Mouse (Mus musculus) heart, postnatal 25 days (tissue): Measurements from ENCODE around the gene Tfap2a. TPM values are rescaled to one million over a fixed set of nuclear protein-coding genes. Genes with fewer than 3 reads are reported as not detected.

ENCODE experiments used
- DNase-seq: peaks from one replicate; pipeline ENCODE4 v3.0.0; 2022; ENCODE audit warnings: low spot score
- intact Hi-C: fragments of 180-260 bp; cut with DNase I; formaldehyde crosslinking; loops from one replicate; pipeline ENCODE4 v1.15.1; 2025
- total RNA-seq, 2 experiments: library from RNA; stranded (reverse); gene quantifications; 2 replicates each; pipeline ENCODE4 v1.2.3; 2021

Tfap2a gene
- under 1 TPM; 0.14 to 0.23 TPM for total RNA-seq

DNA sequence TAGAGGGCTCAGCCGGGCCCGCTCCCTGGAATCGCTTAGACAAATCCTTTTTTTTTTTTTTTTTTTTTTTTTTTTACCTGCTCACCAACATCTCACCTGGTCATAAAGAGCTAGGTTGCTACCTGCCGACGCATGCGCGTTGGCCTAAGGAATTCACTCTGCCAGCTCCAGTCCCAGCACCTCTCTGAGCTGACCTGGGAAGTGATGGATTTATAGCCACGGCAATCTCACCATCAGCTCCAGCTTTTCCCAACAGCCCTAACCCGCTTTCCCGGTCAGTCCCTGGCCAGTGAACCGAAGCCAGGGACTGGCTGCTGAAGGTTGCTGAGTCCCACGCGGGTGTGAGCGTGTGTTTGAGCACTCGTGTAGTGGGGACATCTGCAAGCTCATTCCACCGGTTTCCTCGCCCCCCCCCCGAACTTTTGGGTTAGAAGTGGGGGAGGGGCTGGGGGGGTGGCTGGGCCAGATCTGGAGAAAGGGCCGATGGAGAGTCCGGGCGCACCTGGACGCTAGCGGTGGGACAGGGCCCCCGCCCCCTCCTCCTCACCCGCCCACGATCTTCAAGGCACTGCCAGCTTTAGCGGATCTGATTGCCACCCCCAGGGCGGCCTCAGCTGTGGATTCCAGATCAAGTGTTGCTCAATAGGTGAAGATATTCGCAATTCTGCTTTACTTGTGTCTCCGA, at the start of gene Tfap2a:
Gene Tfap2a (minus strand): TSS at position 181 of the 685 bp plus-strand sequence.
- no peak for DNase-seq
- intact Hi-C loops: no loop called here

DNA sequence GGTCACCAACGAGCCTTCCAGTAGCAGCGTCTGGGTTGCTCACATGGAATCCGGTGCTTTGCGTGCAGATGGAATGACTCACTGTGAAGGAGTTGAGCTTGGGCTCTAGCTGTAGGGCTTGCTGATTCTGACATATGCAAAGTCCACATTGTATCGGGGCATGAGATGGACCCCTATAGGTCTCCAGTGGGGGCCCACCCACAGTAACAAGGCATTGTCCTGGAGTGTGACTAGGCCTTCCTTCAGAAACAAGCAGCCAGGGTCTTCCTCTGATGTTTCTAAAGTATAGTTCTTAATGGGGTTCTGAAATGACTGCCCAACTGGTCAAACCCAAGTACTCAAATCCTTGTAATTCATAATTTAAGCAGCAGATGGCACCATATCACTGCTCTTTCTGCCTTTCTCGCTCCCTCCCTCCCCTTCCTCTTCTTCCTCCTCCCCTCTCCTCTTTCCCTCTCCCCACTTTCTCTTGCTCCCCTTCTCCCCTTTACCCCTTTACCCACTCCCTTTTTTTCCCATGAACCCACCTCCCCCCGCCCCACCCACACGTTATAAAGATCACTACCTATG, 46.1 kb upstream of the Tfap2a start:
- intact Hi-C loops: loop anchor here (2.0 kb wide), 1 partner anchor 37 kb away; no protein-coding TSS in a partner anchor
- DNase-seq: no peak

DNA sequence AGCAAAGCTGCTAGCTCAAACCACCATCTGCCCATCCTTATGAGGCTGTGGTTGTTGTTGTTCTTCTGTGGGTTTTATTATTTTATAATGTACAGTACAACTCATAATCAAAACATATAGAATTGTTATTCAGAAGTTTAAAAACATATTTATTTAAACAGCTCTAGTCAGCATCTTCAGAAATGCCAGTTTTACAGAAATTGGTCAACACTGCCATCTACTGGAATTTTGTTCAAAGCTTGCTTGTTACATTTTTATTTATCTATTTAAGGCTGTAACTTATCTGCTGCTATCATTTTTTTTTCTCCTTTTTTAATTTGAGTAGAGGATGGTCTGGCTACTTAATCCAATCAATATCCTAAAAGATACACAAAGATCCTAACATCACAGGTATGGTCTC, 19.8 kb upstream of the Tfap2a start:
- DNase-seq: no peak
- intact Hi-C loops: loop anchor here (5.0 kb wide), 1 partner anchor 1111 kb away; no protein-coding TSS in a partner anchor

DNA sequence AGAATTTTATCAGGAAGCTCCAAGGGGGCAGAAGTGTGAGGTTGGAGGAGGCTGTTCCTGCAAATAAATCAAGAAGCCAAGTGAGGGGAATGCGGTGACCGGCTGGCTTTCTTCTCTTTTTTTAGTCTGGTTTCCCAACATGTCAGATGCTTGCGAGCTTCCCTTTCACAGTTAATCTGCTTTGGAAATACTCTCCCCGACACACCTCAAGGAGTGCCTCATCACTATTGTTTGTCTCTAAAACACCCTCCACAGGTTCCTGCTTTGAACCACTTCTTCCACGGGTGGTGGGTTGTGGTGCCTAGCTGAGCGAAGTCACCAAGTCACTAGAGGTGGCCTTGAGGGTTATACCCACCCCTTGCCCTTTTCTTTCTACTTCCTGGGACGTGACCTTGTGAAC, 18.2 kb upstream of the Tfap2a start:
- intact Hi-C loops: loop anchor here (5.0 kb wide), 1 partner anchor 1109 kb away; no protein-coding TSS in a partner anchor
- no peak for DNase-seq

DNA sequence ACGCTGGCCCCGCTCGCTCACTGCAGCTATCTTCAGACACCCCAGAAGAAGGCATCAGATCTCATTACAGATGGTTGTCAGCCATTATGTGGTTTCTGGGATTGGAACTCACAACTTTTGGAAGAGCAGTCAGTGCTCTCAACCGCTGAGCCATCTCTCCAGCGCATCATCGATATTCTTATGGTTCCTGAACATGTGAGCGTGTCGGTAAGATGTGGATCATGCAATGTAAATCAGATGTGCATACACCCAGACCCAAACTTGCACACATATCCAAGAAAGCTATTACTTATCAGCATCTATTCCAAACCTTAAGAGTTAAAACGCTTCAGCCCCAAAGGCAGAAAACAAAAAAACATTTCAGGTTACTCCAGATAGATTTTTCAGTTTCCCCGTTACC, 15.9 kb upstream of the Tfap2a start:
- intact Hi-C loops: no loop called here

DNA sequence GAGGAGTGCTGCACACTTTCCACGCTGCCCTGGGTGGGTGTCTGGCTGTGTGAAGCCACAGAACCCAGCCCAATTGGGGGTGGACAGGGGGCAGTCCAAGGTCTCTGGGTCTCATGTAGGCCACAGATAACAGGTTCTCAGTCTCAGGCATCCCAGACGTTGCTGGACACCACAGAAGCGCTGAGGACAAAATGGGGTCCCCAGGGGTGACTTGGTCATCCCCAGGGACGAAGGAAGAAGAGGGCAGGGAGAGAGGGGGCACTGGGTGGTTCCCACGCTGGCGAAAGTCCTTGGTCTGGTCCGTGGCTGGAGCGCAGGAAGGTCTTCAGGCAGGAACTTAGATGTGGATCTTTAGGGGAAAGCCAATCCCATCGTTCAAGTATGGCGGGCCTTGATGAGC, 13.7 kb upstream of the Tfap2a start:
- no peak for DNase-seq
- intact Hi-C loops: no loop called here

More for the DNA sequence above, 15.9 kb upstream of the Tfap2a start:
- DNase-seq: no peak

DNA sequence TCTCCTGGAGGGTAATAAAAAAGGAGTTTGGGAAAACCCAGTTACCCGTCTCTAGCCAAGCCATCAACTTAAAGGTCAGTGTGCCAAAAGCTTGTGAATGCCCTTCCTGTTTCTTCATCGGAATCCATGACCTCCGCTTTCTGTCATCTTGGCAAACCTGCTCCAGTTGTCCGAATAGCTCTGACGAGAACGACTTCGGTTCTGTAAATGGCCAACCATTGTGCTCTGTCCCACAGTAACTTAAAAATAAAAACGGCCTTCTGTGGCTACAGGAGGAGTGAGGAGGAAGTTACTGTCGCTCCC, 11.4 kb upstream of the Tfap2a start:
- DNase-seq: no peak
- intact Hi-C loops: loop anchor here (2.0 to 5.0 kb wide), 2 partner anchors 1309 to 1757 kb away; no protein-coding TSS in a partner anchor

DNA sequence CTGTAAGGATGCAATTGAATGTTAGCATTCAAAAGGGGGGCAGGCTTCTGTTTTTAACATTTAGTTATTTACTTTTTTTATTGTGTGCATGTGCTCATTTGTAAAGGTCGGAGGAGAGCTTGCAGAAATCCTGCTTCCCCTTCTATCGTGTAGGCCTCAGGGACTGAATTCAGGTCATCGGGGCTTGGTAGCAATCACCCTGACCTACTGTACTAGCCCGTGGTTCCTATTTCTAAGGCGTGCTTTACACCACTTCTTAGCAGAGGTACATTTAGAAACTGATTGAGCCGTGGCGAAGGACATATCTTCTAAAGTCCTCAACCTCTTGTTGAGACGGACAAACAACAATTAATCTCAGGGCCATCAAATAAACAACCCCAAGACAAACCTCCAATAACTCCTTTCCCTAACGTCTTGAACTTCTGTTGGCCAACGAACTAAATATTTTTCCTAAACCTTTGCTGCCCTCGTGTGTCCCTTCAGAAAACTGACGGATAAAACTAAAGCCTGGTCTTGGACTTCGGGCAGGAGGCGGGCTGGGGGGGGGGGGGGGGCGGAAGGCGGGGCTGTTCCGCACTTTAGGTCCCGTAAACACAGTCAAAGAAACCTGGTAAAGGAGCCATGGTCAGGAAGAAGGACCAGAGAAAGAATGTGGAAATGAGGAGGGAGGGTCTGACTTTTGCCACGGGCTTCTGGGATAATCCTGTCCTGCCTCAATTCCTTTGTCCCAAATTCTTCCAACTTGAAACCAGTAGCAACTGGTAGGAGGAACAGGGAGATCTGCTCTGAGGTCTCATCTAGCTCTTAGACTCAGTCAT, 10.8 kb upstream of the Tfap2a start:
- DNase-seq: no peak
- intact Hi-C loops: loop anchor here (2.0 to 5.0 kb wide), 2 partner anchors 1308 to 1757 kb away; no protein-coding TSS in a partner anchor

DNA sequence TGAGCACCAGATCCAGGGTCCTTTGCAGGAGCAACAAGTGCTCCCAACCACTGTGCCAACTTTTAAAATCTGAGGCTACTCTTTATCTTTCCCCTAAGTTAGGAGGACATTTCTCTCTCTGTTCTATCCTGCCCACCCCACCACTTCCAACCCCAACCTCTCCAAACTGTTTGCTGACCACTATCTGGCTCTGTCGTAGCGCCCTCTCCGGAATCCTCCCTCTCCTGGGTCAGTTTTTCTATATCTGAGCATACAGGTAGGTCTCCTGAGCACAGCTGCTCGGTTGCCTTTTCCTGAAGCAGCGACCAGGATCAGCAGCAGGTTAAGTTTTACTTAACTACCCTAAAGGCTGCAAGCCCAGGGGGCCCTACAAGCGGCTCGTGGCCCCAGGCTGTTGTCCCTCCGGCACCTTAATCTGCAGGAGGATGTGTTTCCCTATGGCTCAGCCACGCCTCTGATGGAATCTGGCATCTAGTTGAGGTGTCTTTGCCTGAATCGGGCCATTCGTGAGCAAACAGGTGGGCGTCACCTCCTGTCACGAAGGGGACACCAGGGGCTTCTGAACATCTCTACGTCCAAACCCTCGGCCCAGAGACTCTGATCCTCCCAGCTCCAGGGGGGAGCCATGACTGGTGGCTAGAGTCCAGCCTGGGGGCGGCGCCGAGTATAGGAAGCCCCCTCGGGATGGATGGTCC, 6.1 kb upstream of the Tfap2a start:
- no peak for DNase-seq
- intact Hi-C loops: no loop called here

DNA sequence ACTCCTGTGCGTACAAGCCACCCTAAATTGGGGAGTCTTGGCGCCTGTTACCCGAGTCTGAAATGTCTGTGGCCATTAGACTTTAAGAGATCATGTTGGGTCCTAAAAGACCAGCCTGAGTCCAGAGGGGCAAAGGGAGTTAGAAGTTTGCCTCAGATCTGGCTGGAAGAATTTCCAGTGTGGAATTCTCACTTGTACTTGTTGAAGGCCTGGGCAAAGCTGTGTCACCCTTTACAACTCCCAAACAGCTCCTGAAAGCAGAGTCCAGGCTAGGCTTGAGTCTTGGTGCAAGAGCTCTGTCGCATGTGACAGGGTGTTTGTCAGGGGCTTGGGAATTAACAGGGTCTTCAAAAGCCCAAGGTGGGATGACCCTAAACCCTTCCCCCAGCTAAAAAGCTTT, 5.0 kb upstream of the Tfap2a start:
- intact Hi-C loops: no loop called here
- DNase-seq: no peak

DNA sequence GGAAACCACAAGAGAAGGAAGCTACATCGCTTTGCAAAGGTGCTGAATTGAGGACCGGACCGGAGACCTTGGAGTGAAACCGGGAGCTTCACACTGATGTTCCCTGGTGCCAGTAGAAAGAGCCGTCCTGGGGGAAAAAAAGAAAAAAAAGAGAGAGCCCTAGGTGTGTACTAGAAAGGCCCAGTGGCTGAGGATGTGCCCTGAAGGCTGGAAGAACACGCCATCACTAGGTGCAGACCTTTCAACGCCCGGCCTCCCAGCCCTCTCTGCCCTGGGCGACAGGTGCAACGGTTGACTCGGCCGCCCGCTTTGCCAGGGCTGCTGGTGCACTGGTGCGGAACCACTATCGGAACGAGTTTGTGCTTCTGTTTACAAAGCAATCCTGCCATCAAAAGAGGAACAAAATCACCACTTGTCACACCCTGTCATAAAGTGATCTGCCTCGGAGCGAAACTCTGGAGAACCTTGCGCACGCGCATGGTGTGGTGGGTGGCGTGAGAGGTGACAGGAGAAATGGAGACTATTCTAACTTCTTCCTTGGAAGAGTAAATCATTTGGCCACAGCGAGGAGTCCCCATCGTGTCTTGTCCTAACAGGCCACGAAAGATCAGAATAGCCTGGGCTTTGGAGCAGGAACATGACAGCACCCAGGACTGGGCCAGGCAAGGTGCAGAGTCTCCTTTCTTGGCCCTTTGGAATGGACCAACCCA, 3.8 kb upstream of the Tfap2a start:
- intact Hi-C loops: no loop called here
- DNase-seq: no peak

DNA sequence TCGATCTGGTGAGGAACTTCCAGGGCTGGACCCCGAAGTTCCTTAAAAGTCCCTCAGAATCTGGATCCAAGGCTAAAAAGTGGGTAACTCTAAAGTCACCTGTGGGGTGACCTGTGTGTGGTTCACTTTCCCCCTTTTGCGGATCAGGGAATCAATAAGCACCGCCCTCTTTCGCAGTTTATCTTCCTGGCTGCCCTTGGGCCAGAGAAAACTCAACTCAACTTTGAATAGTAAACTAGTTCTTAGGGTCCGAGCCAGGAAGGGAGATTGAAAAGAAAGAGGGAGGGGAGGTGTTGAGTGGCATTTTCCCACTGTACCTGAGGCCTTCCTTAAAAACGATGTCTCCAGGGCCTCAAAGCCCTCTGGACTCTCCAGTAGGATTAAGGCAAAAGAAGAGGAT, 3.3 kb upstream of the Tfap2a start:
- intact Hi-C loops: no loop called here
- DNase-seq: no peak

DNA sequence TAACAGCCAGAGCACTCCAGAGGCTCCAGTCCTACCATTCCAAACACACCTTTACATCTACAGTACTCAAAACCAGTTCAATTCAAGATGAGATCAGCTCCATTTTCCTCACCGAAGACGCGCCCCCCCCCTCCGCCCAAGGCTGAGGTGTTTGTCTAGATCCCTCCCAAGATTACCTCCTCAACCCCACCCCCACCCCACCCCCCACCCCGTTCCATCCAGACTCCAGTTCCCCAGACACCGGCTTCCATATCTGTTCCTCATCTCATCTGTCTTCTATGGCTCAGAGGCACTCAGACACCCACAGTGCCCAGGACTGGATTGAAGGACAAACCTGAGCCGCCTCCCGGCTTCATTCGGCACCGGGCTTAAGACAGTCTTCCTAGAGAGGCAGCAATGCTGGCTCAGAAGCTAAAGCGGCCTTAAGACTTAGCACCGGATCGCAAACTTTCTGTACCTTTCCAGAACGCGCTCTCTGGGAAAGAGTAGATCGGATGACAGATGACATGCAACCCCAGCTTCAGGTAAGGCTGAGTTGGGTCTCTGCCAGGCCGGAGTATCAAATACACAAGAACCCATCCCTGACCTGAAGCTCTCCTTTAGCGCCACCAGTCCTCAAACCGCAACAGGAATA, 2.7 kb upstream of the Tfap2a start:
- no peak for DNase-seq
- intact Hi-C loops: no loop called here

DNA sequence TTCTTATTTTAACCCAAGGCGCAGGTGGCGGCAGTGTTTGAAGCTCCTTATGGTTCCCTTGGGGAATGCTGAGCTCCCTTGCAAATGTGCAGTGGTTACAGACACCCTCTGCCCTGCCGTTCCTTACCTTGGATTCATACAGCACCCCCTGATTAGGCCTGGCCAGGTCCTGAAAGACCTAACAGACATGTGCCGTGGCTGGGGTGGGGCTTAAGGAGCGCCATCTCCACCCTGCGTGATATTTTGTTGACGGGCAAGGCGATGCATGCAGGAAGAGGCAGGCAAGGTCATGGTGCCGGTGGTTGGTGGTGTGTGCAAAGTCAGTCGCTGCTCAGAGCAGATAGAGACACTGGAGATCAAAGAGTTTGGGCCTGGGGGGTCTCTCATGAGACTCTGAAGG, 1.7 kb upstream of the Tfap2a start:
- intact Hi-C loops: no loop called here
- DNase-seq: no peak

DNA sequence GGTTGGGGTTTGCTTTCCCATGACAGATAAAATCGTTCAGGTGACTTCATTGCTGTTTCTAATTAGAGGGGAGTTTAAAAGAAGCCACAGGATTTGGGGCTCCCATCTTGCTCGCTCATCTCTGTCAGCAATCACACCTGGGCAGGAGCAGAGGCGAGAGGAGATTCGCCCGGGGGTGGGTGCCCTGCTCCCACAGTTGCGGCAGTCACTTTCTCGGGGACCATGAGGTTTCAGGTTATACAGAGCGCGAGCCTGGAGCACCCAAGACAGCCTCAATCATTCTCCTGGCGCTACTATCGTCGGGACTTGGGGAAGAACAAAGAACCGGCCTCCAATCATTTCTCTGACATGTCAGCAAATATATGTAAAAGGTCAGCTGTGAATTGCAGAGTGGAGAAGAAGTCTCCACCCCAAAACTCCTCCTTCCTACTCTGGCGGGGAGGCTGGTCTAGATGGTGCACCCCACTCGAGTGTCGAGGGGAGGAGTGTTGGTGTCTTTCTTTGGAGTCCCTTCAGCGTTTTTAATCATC, 1.0 kb upstream of the Tfap2a start:
- DNase-seq: no peak
- intact Hi-C loops: no loop called here

DNA sequence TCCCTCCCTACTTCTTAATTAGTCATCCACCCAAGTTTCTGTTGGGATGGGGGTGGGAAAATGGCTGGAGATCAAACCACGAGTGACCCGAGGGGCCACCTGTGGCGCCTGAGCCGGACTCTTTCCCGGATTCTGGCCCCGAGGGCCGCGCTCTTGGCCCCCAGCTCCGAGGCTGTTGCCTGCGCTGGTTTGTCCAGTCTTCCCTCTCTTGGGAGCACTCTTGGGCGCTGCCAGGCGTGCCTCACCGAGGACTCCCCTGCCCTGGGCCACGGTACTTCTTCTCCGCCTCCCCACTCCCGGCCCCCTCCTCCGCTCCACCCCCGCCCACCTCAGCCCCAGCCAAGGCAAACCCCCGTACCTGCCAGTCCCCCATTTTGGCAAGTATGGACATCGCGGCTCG, 415 bp downstream of the Tfap2a start:
- DNase-seq: no peak
- intact Hi-C loops: no loop called here

DNA sequence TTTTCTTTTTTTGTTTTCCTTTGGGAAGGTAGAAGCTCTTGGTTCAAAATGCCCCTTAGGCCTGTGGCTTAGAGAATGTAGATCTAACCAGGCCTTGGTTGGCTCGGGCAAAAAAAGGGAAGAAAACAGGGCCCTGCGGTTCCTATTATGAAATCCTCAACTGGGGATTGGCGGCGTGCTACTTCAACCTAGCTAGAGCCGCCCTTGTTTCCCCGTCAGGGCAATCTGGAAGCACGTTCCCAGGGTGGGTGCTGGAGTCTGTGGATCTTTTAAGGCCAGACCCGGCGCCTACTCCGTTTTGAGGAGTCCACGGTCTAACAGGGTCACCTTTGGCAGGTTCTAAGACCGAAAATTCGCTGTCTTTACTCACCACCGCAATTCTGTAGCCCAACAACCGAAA, 1.1 kb downstream of the Tfap2a start:
- intact Hi-C loops: no loop called here
- no peak for DNase-seq

DNA sequence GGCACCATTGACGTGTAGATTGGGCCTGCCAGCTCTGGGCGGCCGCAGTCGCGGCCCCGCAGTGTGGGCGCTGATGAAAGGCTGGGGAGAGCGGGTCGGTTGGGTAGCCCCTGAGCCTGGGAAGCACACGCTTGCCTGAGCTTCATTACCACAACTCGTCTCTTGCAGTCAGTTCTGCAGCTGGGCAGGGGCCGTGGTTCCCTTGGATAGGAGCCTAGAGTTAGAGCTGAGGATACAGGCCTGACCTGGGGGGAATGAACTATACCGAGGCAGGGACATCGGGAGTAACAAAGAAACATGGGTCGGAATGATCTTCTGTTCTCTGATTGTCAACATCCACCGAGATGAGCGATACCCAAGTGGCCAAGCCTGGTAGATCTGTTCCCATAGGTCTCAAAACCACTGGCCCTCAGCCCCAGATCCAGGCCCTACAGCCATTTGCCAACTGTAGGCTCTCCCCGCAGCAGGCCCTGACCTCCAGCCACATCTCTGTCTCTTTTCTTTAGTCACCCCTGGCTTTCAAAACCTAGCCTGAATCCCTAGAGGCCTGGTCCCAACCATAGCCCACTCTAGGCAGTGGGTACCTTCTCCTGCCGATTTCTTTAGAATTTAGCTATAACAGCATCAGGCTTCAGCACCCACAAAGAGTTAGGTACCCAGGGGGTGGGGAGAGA, 1.9 kb downstream of the Tfap2a start:
- intact Hi-C loops: no loop called here

More for the DNA sequence above, 1.9 kb downstream of the Tfap2a start:
- DNase-seq: no peak
